Mouse (Mus musculus): ENCODE measurements around the gene Ccdc153. TPM values are rescaled to one million over a fixed set of nuclear protein-coding genes. Genes with fewer than 3 reads are reported as not detected.

Gene Ccdc153
- polyA plus RNA-seq (2017; shearing (Covaris generic)), result not detected

- ATAC-seq, result no peak
Observed at GRCm38 (mm10) chr9:44240399-44240798, at the start of gene Ccdc153. Gene Ccdc153, plus strand, starts transcription at chr9:44240676.

DNA sequence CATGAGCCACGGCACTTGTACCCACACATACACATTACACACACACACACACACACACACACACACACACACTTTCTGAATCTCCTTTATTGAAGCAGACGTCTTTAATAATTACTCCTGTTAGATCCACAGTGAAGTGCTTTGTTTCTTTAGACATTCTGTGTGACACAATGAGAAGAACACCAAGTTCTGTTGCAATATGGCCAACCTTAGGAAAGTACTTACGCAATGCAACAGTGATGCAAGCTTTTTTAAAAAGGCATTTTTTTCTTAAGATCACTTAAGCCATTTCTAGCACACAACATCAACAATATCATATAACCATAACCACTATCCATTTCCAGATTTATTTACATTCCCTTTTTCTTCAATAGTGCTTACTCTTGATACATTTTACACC lies 49.3 kb upstream of the Ccdc153 start:
- no peak for ATAC-seq

DNA sequence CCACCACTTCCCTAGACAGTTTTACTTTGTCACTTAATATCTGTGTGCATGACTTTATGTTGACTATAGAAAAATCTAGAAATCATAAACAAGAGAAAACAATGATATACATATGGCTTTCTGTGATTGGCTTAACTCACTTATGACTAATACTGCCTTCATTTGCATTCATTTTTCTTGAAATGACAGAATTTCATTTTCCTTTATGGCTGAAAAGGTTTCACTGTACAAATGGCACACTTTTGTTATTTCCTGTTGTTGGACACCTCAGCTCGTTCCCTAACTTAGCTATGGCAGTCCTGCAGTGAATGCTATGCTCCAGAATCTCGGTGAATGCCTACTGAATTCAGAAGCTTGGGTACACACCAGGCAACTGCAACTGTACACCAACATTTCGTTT lies 48.2 kb upstream of the Ccdc153 start:
- no peak for ATAC-seq

- peak; percentile 78 for ATAC-seq
Observed at GRCm38 (mm10) chr9:44192794-44193193, 47.7 kb upstream of the Ccdc153 start.

DNA sequence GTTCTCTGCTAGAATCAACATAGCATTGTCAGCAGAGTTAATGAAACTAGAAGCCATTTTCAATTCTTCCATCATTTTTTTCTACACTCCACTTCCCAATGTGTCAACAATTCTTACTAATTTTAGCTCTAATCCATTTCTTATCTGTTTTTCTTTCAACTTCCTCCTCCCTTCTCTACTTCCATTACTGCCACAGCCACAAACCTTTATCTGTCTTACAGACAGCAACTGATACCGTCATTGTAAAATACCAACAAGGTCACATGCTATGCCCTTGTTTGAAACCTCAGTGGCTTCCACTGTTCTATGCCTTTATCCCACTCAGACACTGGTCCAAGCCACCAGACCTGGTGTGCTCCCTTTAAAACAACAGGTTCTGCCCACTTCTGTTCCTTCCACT lies 46.5 kb upstream of the Ccdc153 start:
- ATAC-seq, result no peak

- peak; percentile 24 for ATAC-seq
Observed at GRCm38 (mm10) chr9:44196354-44196753, 44.1 kb upstream of the Ccdc153 start.

DNA sequence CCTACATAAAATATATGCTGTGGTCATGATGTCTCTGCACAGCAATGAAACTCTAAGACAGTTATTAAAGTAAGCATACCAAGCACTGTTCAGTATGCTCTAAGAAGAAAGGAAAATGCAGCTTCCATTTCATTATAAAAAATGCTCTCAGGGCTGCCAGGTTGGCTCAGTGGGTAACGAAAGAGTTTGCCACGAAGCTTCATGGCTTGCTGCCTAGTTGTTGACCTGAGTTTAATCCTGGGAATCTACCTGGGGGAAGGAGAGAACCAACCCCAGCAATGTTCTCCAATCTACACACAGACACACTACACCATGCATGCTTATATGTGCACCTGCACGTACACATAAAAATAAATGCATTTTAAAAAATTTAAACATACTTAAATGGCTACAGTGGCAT lies 41.3 kb upstream of the Ccdc153 start:
- no peak for ATAC-seq

GRCm38 (mm10) chr9:44199580-44199979 lies 40.9 kb upstream of the Ccdc153 start:
- ATAC-seq, result no peak

DNA sequence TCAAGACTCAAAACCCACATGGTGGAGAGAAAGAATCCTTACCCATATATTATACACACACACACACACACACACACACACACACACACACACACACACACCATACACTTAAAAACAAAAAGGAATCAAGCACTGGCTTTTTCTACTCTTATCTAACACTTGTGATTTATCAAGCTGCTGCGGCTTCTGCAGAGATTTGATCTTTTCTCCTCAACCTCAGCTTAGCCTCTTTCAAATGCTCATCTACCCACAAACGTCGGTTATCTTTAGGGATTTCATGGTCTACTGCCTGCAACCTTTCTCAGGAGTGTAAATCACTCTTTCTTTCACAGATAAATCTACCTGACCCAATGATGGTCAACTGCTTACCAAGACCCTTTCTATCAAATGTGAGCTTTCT lies 40.0 kb upstream of the Ccdc153 start:
- no peak for ATAC-seq

DNA sequence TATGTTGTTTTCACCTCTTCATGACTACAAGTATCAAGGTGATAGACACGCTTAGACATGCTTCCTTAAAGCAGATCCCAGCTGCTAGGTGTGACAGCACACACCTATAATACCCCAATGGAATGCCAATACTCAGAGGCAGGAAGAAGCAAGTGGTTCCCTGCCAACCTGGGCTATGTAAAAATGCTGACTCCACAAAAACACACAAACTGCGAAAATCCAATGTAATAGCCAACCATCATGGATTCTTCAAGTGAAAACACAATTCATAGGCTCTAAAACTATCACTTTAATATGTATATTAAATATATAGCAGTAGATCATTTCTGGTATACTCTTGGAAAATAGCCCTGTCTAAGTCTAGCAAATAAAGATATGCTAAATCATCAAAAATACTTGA lies 32.6 kb upstream of the Ccdc153 start:
- ATAC-seq, result no peak

GRCm38 (mm10) chr9:44209416-44209815 lies 31.1 kb upstream of the Ccdc153 start:
- ATAC-seq, result no peak

- no peak for ATAC-seq
Observed at GRCm38 (mm10) chr9:44212406-44212805, 28.1 kb upstream of the Ccdc153 start.

GRCm38 (mm10) chr9:44213538-44213937 lies 26.9 kb upstream of the Ccdc153 start:
- ATAC-seq, result no peak

GRCm38 (mm10) chr9:44225993-44226392 lies 14.5 kb upstream of the Ccdc153 start:
- ATAC-seq, result no peak

DNA sequence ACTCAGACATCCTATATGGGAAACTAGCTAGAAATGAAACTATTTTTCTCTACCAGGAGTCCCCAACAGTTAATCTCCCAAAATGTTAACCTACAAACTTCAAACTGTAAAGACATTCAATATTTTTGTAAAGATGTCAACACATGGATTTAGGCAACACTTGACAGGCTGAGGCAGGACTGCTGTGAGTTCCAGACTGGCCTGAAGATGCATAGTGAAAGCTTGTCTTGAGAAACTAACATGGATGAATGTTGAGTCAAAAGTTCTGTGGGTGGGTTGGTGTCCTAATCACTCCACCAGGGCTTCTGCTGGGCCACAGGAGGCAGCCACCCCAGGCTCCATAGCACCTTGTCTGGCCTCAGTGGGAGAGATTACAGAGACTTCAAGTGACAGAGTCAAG lies 8.9 kb upstream of the Ccdc153 start:
- no peak for ATAC-seq

DNA sequence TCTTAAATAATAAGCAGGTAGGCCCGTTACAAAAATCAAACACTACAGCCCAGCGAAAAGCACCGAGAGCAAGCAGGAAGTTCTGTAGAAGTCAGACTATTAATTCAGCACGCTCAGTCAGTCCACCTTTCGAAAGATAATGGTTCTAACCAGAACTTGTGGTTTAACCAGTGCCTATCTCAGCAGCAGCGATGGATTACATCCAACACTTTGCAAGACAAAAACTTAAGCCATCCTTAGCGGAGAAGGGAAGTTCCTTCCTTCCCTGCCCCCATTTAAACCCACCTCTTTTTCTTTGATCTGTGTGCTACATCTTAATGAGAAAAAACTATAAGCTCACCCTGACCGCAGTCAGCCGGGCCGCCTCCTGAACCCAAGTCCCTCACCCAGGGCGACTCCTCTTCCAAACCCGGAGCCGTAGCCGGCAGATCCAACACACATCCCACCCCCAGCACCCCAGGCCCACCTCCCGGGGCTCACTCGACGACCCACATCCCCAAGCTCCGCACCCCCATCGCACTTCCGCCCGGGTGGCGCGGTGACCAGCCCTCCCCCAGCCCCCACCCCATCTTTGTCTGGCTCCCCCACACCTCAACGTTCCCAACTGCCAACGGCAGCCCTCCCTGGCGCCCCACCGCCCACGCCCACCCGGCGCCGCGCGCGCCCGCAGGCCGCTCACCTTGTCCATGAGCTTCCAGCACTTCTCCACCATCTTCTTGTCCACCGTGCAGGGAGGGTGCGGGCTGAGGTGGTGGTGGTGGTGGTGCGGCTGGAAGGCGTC lies 7.3 kb upstream of the Ccdc153 start:
- ATAC-seq, result peak; percentile 23

DNA sequence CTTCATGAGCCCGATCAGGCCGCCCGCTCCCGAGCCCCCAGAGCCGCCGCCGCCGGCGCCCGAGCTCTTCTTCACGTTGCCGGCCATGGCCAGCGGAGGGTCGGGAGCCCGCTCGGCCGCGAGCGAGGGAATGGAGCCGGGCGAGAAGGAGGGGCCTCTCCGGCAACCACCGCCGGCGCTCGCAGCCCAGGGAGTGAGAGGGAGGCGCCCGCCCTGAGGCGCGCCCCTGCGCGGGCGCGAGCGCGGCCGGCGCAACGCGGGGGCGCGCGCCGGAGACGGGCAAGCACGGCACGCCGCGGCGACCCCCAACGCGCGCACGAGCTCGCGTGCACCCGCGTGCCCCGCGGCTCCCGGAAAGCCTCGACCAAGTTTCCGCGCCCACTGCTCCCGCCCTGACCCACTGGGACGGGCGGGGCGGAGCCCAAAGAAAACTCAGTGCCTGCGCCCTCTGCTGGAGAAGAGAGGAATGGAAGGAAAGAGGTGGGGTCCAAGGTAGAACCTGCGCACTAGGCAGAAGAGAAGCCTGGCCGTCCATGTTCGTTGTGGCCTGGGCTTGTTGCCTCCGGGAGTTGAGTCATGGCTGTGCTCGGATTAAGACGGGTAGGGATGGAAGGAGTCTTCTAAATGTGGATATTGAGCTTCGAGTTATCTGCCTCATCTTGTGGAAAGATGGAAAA lies 6.5 kb upstream of the Ccdc153 start, which contains the start of gene Cbl:
Gene Cbl, minus strand, starts transcription at position 248 of the 677 bp plus-strand sequence.
- ATAC-seq, result peak; percentile 75

GRCm38 (mm10) chr9:44234479-44235427 lies 5.7 kb upstream of the Ccdc153 start:
- ATAC-seq, result no peak

- ATAC-seq, result no peak
Observed at GRCm38 (mm10) chr9:44236601-44237000, 3.9 kb upstream of the Ccdc153 start.

GRCm38 (mm10) chr9:44237128-44237527 lies 3.3 kb upstream of the Ccdc153 start:
- no peak for ATAC-seq

DNA sequence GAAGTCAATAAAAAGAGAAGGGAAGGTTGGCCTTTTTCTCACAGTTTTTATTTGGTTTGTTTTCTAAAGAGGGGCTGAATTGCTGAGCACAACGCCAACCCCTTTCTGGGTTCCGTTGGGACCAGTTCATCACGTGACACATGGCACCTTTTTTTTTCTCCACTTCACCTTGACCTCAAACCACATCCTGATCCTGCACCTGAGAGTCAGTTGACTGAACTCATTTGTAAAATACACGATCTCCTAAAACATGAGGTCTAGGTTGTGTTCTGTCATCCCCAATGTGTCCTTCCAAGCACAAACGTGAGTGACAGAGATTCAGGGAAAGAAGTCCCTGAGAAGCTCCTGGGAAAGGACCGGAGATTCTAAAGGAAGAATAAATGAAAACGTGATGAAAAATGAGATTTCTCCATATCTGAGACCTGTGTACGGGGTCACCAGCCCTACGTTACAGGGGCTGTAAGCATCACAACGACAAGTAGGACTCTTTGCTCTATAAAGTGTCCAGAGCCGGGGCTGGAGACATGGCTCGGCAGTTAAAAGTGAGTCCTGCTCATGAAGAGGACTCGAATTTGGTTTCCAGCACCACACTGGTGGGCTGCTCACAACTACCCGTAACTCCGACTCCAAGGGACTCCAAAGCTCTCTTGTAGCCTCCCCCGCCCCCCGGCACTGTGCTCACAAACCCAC lies 1.8 kb upstream of the Ccdc153 start:
- ATAC-seq, result peak; percentile 57

DNA sequence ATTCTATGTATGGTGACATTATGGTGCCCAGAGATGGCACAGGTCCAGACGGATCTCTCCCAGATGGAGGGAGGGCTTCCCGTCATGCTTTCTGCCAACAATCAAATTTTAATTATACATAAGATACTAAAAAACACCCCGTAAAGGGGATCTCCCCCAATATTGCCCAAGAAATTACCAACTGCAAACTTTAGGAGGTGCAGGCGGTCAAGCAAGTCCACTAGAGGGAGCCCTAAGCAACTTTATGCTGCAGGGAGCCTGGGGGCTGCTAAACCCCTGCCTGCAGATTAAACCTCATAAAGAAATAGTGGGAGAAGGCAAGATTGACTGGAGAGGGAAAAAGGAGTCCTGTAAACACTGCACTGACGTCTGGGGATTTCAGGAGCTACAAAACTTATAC lies 1.0 kb upstream of the Ccdc153 start:
- ATAC-seq, result peak; percentile 30
